Mouse (Mus musculus): ENCODE data around the gene Gm21885.

DNA sequence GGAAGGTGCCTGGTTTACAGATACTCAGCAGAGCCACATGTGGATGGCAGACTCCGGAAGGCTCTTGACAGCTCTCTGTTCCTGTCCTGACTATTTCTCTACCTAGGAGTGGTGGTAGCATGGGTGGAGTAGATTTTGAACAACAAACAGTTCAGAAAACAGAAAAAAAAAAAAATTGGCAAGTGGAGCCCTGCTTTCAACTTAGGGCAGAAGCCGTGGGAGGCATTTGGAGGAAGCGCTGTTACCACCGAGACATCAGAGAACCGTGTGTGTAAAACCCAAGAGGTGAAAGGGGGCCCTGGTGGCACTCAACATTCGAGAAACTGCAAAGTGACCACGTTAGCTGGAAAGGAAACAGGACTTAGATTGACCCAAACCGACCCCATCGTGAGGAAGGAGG is 28.5 kb upstream of the Gm21885 start:
- TF ChIP-seq POLR2A (IDR thresholded peaks at IDR 0.05; ENCODE audit: borderline replicate concordance, low read depth, low read length), result no peak
- TF ChIP-seq CTCF (IDR thresholded peaks at IDR 0.05; ENCODE audit: low read depth, low read length), result no peak

Data from bone marrow macrophage, adult 2 months (primary cell).